Mouse (Mus musculus) brain, adult 2 months (tissue): ENCODE measurements around the gene Inafm1.
"Not testable (repeated sequence)": the region's sequence is repeated elsewhere in the genome, so short reads cannot be mapped to it uniquely, and the experiment has no call there.

ENCODE experiments used
- DNase-seq: peaks from one replicate; pipeline ENCODE4 v3.0.0; 2011; ENCODE audit warnings: low read depth, low spot score

The Inafm1 gene

DNA sequence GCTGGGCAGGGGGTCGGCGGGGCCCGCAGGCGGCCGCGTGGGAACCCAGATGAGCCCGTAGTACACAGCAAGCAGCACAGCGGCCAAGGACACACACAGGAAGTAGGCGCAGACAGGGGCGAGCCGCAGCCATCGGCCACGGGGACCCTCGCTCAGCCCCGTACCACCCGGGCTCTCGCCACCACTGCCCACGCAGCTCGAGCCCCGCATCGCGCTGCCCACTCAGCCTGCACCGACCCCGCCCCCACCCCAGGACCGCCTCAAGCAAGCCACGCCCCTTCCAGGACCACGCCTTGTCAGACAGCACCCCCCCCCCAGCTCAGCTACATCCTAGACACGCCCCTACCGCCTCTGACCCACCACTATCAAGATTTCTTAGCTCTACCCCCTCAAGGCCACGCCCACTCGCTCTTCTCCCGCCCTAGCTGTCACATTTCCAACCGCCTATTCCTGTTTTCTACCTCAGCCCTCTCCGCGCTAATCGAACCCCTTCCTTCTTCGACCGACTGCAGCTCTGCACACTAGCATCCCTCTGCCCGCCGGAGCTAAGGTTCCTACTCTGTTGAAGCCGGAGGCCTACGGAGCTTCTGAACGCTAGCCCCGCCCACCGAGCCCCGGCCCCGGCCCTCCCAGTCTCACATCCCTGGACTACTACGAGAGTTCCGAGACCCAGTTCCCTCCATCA is at the start of gene Inafm1:
Inafm1 (minus strand) TSS at position 537 of the 685 bp plus-strand sequence.
- peak; percentile 98 for DNase-seq

- DNase-seq, result no peak
Measured at GRCm38 (mm10) chr7:16320479-16320878, 47.1 kb upstream of the Inafm1 start.

DNA sequence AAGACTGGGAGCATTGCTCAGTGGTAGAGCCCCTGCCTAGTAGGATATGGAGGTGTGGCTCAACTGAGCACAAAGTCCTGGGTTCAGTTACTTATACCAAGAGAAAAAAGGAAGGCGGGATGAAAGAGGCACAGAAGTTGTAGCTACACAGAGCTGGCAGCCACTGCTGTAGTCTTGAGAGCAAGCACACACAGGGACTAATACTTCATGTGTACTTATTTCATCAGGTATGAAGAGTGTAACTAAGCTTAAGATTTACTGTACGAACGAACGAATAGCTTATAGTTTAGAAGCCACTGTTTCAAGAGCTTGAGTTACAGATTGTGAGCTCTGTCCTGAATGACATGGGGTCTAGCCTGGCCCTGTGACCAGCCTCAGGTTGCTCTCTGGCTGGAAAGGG is 45.8 kb upstream of the Inafm1 start:
- DNase-seq, result no peak

DNA sequence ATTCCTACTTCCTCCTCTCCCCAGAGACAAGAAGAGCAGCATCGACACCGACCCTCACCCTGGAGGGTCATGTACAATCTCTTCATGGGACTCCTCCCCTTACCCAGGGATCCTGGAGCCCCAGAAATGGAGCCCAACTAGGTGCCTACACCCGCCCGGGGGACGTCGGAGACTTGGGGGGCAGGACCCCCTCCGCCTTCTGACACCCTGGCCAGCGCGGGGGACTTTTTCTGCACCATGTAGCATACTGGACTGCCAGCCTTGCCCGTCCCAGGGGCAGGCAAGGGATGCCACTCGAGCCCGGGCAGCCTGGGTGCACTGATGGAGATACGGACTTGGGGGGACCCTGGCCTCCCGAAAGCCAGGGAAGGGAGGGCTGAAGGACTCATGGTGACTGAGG is 43.7 kb upstream of the Inafm1 start:
- no peak for DNase-seq

DNA sequence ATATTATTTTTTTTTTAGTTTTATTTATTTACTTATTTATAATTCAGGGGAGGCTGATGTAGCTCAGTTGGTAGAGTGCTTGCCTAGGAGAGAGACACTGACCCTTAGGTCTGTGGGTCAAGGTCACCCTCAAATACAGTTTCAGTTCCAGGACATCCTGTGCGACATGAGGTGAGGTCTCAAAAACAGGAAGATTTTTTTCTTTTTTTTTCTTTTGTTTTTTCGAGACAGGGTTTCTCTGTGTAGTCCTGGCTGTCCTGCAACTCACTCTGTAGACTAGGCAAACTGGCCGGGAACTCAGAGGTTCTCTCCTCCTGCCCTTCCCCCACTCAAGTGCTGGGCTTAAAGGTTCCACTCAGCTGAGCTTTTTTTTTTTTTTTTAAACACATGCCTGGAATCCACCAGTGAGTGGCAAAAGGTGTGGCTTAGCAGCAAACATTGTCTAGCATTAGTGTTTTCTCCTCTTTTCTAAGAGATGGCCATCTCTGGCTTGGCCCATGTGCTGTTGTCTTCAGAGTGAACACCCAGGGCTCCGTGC is 41.9 kb upstream of the Inafm1 start:
- DNase-seq, result no peak

DNA sequence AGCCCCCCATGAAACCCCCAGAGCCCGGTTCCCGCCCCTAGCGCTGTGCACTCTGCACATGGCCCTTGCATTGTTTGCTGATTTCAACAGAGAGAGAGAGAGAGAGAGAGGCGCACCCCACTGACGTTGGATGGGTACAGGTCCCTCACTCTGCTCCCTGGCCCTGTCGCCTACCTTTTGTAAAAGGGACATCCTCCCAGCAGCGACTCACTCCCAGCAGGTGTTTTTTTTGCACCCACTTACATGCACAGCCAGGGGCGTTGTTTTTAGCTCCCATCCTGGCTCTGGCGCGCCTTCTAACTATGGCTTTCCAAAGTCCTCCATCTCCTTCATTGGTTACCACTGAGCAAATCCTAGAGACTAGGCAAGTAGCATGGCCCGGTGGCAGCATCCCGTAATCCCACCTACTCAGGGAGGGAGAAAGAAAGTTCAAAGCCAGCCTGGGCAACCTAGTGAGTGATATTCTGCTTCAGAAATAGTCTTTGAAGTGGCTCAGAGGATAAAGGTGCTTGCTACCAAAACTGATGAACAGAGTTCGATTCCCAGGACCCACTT is 40.9 kb upstream of the Inafm1 start:
- DNase-seq, result peak; percentile 61

- DNase-seq, result peak; percentile 86
Measured at GRCm38 (mm10) chr7:16313481-16314220, 40.2 kb upstream of the Inafm1 start.

- peak; percentile 43 for DNase-seq
Measured at GRCm38 (mm10) chr7:16312672-16313311, 39.4 kb upstream of the Inafm1 start.

GRCm38 (mm10) chr7:16312011-16312671 is 38.7 kb upstream of the Inafm1 start:
- no peak for DNase-seq

GRCm38 (mm10) chr7:16311453-16312004 is 38.1 kb upstream of the Inafm1 start:
- peak; percentile 63 for DNase-seq

DNA sequence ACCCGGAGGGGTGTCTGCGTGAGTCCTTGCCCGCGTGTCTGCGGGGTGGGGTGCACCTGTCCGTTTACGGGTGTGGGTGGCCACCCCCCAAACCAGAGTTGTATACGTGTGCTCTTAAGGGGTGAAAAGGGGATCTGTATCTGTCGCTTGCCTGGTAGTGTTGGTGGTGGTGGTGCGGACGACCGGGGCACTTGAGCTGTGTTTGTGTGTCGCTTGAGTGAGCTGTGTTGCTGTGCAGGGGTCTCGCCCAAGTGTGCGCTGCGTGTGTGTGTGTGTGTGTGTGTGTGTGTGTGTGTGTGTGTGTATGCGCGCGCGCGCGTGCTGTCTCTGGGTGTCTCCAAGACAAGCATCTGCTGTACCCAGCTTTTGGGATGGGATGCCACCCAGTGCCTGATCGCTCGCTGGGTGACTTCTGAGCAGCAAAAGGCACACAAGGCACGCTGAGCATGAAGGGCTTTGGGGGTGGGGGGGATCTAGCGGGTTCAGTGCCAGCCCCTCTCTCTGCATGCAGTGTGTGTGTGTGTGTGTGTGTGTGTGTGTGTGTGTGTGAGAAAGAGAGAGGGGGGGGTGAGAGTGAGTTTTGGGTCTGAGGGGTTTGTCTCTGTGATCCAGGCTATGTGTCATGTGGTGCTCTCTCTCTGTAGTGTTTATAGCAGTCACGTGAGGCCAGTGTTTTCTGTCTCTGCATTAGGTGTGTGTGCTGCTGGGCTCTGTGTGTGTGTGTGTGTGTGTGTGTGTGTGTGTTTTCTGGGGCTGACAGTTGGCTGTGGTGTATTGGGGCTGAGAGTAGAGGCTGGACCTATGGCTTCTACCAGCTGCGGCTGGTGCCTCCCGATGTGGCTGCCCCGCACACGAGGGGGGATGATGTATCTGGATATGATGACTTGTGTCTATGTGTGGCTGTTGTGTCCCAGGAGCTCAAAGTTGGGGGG is 37.4 kb upstream of the Inafm1 start:
- peak; percentile 87 for DNase-seq

- DNase-seq, result peak; percentile 87
Measured at GRCm38 (mm10) chr7:16310020-16310520, 36.7 kb upstream of the Inafm1 start.

DNA sequence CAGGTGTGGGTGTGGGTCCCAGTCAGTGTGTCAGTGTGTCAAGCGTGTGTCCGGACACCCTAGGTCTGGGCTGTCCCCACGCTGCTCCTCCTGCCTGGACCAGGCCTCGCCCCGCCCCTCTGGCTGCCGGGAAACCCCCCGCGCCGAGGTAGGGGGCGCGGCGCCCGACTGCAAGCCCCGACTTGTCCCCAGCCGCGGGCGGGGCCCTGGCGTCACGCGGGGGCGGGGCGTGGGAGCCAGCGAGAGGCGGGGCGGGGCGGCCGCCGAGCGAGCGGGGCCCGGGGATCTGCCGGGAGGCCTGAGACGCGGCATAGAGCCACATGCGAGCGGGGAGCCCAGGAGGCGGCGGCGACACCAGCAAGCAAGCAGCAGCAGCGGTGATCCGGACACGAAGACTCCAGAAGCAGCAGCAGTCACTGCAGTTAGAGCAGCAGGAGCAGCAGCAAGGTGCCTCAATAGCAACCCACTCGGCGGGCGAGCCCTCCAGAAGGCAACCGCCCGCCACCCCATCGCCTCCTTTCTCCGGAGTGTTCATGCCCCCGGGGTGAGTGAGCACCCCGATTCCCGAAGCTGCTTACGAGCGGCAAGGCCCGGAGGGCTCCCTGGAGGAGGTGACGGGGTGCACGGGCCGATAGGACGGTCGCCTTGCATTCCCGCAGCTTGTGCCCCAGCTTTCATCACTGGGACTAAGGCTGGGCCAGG is 36.1 kb upstream of the Inafm1 start:
- DNase-seq, result peak; percentile 84

DNA sequence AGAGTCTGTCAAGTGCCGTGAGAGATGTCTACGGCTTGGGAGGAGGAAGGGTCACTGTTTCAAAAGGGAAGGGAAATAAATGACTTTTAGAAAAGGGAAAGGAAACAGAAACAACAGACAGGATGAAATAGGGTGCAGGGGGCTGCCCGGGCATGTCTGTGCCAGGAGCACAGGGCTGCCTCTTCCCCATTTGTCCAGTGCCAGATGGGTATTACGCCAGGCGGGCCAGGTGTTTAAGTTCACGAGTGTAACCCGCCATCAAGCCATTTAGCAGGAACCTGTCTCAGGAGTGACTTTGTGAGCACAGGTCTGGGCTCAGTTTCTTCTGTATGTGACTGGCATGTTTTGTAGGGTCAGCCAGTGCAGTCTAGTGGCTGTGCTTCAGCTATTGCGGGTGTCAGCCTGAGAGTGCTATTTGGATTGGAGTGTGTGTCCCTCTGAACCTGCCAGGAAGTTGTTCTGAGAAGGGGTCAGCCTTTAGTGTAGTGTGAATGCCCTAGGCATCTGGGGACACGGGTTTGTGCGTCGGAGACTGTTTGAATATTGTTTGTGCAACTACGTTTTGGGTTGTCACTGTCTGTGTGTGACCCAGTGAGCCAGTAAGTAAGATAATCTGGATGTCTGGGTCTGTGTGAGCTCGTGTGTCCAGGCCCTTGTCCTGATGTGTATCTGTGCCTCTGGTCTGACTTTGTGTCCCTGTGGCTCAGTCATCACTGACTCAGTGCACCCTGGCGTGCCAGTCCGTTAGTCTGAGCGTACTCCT is 35.3 kb upstream of the Inafm1 start:
- DNase-seq, result no peak

GRCm38 (mm10) chr7:16308093-16308492 is 34.7 kb upstream of the Inafm1 start, which contains the start of gene Bbc3:
Gene Bbc3, plus strand, starts transcription at chr7:16308393.
- not testable (repeated sequence) for DNase-seq

DNA sequence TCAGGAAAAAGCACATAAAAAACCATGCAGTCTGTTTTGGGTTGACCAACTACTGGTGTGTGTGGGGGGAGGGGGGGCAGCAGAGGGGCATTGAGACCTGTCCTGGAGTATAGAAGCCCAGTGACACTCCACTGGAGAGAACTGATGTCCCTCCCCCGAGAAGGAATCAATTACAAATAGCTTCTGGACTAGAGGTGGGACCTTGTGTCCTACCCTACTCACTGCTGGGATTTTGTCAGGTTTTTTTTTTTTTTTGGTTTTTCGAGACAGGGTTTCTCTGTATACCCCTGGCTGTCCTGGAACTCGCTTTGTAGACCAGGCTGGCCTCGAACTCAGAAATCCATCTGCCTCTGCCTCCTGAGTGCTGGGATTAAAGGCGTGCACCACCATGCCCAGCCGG is 33.7 kb upstream of the Inafm1 start:
- DNase-seq, result not testable (repeated sequence)

DNA sequence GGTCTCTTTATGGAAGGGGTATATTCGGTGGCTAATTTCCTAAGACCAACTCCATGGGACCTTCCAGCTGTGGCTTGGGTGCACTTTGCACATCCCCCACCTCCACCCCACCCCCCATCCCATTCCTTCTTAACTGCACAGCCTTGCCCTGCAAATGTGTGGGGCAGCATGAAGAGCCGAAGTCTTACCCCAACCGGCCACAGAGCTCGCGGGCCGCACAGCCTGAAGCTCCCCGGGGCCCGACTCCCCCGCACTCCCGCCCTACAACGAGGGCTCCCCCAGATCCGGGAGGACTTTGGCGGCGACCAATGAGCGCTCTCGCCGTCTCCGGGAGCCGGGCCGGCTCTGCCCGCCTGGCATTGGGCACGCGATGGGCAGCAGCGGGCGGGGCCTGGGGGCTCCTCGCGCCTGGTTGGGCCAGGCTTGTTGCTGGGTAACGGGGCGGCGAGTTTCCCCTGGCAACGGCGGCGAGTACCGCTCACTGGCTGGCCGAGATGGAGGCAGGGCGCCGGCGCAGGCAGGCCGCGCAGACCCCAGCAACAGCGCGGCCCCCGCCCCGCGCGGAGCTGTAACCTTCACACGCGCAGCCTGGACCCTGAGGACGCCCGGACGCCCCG is 26.1 kb upstream of the Inafm1 start:
- peak; percentile 98 for DNase-seq

DNA sequence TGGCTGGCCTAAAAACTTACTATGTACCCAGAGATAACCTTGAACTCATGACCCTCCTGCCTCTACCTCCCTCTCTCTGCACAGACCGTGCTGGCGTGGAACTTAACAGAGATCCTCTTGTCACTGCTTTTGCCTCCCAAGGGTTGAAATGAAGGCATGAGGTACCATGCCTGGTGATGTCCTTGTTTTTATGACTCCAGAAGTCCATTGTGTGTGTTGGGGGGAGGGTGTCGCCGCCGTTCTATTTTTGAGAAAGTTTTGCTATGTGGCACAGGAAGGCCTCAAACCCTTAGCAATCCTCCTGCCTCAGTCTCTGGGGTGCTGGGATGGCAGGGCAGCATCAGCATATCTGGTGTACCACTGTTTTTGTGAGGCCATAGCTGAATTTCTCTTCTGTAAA is 25.5 kb upstream of the Inafm1 start:
- no peak for DNase-seq
